Mouse (Mus musculus) mouse embryonic stem cell (cell line): ENCODE results near the gene Cttnbp2nl.

ENCODE experiments used
- in situ Hi-C, 2 experiments: fragments of 300-500 bp; cut with MboI; formaldehyde crosslinking; loops; 1 replicate in 1 of 2; 3 replicates in 1 of 2; pipeline ENCODE4 v1.14.3; 2019 to 2020; ENCODE audit warnings: low sequenced_read_pairs in 2 of 2, low pct_unique_long_range_greater_than_20kb in 1 of 2, mixed read lengths in 1 of 2; ENCODE audit not compliant: unreplicated experiment in 1 of 2

Gene Cttnbp2nl

DNA sequence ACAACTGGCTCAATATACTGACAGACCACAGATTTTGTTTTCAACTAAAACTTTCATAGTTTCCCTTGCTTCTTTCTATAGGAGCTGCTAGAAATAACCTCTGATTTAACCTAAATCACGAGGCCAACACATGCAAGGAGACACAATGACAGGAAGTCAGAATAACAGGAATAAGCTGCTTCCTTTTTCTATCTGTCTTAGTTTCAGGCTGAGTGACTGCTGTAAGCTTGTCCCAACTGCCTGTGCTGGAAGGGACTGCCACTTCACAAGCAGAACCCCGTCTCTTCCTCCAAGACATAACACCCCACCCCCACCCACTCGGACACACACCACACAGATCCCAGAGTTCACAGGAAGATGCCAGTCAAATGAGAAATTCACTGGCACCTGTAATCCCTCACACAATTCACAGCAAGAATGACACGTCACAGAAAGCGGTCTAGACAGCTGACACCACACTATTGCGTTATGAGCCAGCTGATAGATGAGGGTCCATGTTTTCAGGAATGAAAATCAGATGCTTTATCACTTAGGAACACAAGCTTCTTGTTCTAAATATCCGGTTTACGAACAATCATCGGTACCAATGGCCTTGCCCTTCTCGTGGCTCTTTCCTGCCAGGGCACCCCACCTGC, 29.5 kb downstream of the Cttnbp2nl start:
- in situ Hi-C loops = no loop called here

DNA sequence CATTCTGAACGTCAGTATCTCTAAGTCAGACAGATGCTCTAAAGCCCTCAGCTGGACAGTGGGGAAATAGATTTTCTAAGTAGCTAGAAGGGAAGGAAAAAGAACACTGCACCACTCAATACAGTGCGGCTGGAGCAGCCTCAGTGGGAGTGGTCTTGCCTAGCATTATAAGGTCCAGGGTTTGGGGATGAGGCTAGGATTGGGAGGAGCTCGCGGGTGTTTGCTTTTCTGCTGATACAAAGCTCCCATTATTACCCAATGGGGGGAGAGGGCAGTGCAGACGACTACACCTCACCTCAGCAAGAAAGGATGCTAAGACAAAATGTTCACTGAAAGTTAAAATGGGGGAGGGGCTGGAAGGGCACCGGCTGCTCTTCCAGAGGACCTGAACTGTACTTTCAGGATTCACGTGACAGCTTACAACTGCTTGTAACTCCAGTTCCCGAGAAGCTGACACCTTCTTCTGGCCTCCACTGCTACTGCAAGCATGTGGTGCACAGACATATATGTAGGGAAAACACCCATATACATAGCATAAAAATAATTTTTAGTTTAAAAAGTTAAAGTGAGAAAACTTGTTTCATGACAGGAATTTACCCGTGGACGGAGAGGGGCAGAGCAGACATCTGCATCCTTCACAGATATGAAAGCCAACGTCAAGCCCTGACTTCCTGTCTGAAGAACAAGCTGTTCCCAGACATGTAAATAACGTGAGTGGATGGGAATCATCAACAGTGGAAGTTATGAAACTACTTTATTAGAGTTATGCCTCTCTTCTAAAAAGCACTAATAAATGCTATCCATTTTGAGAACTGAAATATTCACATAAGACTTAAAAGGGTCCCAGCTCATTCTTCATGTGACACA, 32.9 kb downstream of the Cttnbp2nl start:
- in situ Hi-C loops = no loop called here

DNA sequence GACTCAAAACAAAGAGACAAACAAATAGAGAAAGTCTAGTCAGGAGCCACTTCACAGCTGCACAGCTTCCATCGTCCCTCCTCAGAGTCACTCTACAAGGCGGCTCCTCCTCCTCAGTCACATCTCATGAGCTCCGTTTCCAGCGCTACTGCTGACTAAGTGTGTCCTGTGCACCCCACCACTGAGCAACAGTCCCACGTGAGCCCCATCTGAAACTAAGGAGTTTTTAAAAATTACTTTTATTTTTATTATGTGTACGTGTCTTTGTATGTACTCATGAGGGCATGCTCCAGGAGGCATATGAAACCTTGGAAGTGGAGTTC, 34.2 kb downstream of the Cttnbp2nl start:
- in situ Hi-C loops = no loop called here

DNA sequence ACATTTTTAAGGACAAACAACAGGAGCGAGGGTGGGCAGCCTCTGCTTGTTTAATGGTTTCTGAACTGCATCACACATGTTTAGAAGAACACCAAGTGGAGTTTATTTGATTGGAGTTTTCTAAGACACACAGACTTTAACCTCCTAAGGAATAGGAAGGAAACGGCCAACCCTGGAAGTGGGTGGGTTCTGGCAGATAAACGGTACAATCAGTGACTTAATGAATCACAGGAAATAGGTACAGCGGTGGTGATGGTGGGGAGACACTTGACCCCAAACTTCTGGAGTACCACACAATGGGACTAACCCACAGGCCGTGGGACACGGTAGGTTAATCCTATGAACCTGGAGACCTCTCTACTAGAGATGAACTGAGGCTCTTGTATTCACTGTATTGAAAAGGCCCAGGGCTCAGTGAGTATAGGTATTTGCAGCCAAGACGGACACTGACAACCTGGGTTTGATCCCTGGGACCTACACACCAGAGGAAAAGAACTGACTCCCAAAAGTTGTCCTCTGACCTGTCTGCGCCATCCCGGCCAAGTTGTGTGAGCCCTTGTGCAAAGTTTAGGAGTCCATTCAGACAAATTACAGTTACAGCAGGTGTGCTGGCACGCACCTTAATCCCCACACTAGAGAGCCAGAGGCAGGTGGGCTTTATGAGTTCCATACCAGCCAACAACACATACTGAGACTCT, 34.7 kb downstream of the Cttnbp2nl start:
- in situ Hi-C loops = no loop called here

DNA sequence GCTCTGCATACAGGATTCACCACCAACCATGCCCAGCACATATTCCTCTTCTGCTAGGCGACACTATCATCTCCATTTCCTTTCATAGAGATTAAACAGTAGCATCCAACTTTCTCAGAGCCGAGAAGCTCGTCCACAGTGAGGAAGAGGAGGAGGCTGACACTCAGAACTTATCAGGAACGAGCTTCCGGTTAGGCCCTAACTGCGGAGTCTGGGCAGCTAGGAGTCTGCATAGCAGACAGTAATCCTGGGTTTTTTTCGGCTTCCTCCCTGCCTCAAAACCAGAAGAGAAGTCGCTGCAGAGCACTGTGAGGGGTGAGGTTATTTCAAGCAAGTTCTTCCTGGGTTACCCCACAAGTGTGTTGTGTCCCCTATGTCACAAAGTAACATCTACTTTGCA, 35.6 kb downstream of the Cttnbp2nl start:
- in situ Hi-C loops = no loop called here

DNA sequence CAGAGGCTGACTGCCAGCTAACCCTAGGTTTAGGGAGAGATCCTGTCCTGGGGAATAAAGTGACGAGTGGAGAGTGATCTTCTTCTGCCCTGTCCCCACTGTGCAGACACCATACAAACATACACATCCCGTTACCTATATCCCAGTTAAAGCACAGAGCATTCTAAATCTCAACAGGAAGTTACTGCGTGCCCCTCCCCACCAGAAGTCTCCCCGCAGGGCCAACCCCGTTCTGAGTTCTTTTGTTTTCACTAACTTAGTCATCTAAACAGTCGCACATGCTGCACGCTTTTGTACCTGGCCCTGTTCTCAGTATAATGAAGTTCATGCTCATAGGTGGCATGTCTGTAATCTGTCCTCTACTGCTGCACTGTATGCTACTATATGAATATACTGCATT, 36.7 kb downstream of the Cttnbp2nl start:
- in situ Hi-C loops = no loop called here

DNA sequence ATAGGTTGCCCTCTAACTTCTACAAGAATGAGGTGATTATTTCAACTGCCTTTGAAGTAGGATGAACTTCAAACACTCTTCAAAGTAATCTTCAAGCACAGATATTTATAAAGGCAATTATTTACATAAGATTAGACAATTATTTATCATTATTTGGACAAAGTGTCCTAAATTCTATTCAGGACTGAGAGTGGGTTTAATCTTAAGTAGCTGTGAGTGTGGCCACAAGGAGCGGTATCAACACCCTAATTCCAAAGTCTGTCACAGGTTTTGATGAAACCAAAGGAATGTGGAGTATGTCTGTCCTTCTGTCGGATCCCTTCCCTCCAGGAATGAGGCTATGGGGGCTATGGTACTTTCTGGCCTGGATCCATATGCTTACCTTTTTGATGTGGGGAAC, 38.0 kb downstream of the Cttnbp2nl start:
- in situ Hi-C loops = no loop called here

DNA sequence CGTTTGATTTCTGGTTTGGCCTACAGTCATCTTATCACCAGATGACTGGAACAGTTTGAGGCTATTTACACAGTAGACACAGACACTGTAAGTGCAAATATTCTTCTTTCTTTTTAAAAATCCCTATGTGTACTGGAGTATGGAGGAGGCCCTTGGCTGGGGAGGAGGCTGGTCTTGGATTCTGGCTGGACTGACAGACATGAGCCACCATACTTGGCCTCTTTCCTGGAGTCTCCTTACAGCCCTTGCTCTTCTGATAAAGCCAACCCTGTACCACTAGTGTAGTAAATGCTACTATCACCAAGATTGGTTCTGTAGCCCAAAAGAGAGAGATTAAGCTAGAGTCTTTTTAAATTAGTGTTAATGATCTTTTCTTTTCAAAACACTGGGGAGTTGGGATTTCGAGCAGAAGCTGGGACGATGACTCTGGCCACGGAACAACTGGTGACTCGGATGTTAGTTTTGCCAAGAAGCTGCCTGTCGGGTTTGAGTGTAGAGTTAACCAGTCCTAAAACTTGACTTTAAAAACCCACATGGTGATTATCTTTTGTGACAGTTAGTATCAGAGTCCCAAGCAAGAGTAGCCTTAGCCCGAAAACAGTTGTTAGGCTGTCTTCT, 40.1 kb downstream of the Cttnbp2nl start:
- in situ Hi-C loops = no loop called here

DNA sequence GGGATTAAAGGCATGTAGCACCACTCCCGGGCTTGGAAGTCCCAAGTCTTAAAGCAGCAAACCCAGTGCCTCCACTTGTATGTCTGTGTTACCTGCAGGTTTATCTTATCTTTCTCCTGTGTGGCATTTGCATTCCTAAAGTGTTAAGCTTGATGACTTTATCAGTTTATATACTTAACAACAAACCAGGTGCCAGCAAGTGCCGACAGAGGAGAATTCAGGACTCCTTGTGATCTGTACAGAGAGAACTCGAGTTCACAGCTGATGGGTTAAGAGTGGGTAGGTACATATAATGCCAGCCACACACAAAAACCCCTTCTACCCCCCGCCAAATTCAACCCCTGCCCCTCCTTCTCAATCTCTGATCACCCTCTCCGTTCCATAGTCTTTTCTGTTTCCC, 41.1 kb downstream of the Cttnbp2nl start:
- in situ Hi-C loops = no loop called here

DNA sequence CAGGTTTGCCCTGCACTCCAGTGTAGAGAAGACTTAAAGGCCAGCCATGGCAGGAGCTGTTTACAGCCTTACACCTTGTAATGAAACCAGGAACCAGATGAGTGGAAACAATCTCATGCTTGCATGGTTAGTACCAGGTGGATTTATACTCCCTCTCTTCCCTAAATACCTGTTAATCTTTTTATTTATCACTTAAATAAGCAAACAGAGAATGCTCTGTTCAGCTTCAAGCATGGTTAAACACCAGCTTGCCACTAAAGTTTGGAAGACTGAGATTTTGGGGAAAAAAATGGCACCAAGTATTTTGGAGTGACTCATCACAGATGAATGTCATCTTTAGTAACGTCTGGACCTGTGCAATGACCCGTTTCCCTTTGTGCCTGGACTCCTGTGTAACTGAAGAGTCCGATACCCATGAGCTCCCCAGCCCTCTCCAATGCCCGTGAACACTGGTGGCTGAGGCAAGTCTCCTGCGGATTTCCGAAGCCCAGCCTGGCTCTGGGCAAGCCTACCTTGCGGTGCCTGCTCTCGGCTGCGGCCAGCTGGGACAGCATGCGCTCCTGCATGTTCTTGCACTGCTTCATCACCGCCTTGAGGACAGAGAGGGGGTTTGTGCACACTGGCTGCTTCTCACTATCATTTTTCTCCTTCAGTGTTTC, 42.1 kb downstream of the Cttnbp2nl start:
- in situ Hi-C loops = no loop called here

DNA sequence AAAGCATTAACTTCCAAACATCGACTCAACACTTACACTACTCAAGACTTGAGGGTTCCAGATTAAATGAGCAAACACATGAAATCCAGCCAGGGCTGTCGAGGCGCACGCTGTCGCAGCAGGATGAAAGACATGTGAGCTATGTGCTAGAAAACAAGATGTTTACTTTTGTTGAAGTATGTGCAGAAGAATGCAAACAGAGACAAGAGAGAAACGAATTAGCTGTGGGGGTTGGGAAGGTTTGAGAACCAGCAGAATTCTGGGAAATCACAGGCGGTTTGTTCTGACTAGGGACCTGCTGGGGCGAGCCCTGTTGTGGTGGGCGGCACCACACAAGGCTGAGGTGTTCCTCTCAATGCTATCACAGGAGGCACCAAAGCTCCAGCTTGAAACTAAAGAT, 44.9 kb downstream of the Cttnbp2nl start:
- in situ Hi-C loops = no loop called here

DNA sequence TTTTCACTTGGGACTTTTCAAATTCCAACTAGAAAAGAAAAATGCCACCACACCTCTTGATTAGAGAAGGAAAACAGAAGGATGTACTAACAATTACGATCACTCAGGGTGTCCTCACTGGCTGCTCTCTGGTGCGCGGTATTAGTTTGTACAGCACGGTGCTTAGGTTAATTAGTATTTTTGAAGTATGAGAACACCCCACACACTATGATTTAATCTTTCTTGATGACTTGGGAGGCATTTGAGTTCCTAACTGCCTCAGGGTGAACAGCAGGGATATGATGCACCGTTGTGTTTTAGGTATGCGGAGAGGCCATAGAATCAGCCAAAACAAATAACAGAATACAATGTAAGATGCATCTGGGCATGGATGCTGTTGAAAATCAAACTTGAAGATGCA, 46.8 kb downstream of the Cttnbp2nl start:
- in situ Hi-C loops = no loop called here

DNA sequence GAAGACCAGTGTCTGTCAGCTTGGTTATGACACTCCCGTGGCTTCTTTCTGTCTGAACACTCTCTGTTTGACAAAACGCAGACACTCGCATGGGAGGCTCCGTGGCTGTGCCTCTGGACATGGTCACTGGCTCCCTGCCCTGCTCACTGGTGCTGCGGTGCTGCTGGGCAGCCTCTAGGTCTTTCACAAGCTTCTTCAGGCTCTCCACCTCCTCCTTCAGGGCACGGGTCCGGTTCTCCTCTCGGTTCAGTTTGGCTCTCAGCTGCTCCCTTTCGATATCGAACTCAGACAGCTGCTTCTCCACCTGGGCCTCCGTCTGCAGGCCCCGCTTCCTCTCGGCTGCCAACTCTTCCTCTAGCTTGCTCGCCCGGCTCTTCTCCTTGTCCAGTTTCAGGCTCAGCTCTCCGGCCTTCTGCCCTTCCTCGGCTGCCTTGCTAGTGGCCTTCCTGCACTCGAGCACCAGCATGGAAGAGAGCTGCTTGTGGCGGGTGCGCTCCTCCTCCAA, 47.3 kb downstream of the Cttnbp2nl start:
- in situ Hi-C loops = no loop called here

DNA sequence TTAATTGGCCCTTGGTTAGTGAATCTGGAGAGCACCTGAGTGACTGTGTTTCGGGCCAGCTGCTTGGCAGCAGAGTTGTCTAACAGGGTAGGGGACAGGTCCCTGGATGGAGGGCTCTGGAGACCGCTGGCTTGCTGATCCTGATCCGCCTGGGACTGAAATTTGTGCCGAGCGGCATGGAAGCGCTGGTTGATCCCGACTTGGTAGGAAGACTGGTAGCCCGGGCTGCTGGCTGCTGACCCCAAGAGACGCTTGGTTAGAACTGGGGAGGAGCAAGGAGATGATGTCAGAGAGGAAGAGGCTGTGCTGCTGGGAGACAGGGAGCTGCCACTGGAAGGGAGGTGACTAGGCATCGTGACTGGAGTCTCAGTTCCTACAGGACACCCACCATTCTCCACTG, 47.9 kb downstream of the Cttnbp2nl start:
- in situ Hi-C loops = no loop called here

DNA sequence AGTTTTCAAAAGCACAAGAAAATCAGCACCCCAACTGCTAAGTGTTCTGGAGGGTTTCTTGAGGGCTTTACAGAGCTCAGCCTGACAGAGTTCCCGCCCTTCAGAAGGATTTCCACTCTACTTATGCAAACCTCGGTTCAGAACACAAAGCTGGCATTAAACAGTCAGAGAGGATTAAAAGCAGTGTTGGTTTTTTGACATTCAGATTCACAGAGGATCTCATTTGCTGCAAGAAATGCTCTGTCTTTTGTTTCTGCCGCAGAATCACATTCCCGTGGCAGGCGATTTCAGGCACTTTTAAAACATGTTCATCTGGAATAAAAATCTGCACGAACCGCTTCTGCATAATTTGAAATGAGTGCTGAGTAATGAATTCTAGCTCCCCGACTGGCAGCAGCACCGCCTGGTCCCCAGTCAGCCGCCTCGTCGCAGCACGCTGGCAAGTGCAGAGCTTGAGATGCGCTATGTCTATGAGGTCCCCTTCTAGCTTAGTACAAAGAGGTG, 48.9 kb downstream of the Cttnbp2nl start:
- in situ Hi-C loops = no loop called here

DNA sequence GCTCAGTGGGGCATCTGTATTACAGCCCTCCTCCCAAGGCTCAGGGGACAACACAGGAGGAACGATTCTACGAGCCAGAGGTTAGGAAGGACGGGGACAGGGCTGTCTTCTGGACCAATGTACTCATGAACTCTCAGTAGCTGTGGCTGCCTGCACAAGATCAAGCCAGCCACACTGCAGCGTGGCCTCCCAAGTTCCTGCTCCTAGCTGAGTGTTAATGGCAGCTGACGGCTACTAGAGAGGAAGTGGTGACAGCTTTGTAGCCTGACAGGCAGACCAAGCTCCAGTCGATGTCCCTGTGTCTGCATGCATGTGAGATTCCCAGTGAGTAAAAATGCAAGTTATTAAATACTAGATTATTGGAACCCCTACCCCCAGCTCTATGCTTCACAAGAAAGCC, 51.6 kb downstream of the Cttnbp2nl start:
- in situ Hi-C loops = no loop called here

DNA sequence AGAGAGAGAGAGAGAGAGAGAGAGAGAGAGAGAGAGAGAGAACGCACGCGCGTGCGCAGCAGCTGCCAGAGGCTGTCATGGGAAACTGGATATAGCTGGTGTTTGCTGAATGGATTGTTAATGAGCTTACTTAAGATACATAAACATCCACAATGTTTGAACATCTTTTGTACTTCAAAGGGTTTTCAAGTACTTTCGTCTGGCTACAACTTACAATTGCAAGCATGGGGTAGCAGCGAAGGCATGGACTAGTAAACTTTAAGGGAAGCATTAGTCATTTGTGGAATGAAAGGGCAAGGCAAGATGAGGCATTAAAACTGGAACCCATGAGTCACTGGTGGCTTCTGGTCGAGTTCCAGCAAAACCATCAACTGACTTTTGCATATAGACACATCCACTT, 52.4 kb downstream of the Cttnbp2nl start:
- in situ Hi-C loops = no loop called here

DNA sequence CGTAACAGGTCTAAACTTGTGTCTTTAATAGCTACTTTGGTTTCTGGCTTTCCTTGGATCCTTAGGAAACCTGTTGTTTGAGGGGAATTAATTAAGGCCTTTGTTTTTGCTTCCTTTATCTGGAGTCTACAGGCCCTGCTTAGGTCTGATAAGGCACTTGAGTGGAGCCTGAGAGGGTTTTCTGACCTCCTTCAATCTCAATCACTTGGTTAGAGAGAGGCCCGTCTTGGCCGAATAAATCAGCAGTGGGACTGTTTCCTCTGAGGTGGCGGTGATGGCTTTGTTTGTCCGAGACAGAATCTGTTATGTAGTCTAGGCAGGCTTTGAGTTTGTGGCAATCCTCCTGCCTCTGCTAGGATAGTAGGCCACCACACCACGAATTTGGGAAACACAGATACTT, 55.4 kb downstream of the Cttnbp2nl start:
- in situ Hi-C loops = no loop called here
